Mouse (Mus musculus) heart, embryonic 10.5 days (tissue): Measurements from ENCODE around the gene Nepro. TPM values are rescaled to one million over a fixed set of nuclear protein-coding genes. Genes with fewer than 3 reads are reported as not detected.

Experiments
- polyA plus RNA-seq: library from polyadenylated mRNA; unstranded; fragments of >200 nt; fragmentation: Nextera tagmentation; extraction: Ambion mirVana; gene quantifications from 2 replicates; pipeline ENCODE4 v1.2.1, GENCODE M21; 2016

Nepro gene
- polyA plus RNA-seq, 1 experiment from 2014 or later, result 9.3 TPM

Other genes with a start within 250 kb of the Nepro start
- gene Boc, start 165.4 kb upstream of the Nepro start, polyA plus RNA-seq, result 5.4 and 8.7 TPM in 2 replicates
- 26.3 and 26.5 TPM in 2 replicates for gene Gtpbp8, start 22.1 kb downstream of the Nepro start, polyA plus RNA-seq
- gene Cd200r1, start 41.4 kb downstream of the Nepro start, polyA plus RNA-seq, result 1.8 and 2.6 TPM in 2 replicates
- 0.08 TPM in 1 of 2 replicates, not detected in the other for gene Cd200r4, start 87.4 kb downstream of the Nepro start, polyA plus RNA-seq
- 0.28 and 0.29 TPM in 2 replicates for gene Cd200r2, start 142.8 kb downstream of the Nepro start, polyA plus RNA-seq
- gene Cd200r3, start 219.4 kb downstream of the Nepro start, polyA plus RNA-seq, result 0.36 and 0.54 TPM in 2 replicates